Mouse (Mus musculus) forebrain, postnatal 0 days (tissue): ENCODE results near the gene Tnxb. TPM values are rescaled to one million over a fixed set of nuclear protein-coding genes. Genes with fewer than 3 reads are reported as not detected.
A peak's percentile ranks its signal among the peaks of the same experiment; 100 is the strongest.

Source experiments
- ATAC-seq: fragments of 200-750 bp; cut with Nextera tagmentation; 2 replicates; pipeline ENCODE4 v1.8.0; 2017; ENCODE audit warnings: mild to moderate bottlenecking, moderate library complexity
- DNase-seq: peaks from one replicate; pipeline ENCODE4 v3.0.0-alpha.2; 2015
- H3K27ac ChIP-seq: fragments of 300-500 bp; sonication (generic); 2 replicates; pipeline ENCODE4 v1.5.1; 2014; ENCODE audit warnings: low read depth, mild to moderate bottlenecking, antibody characterized with exemption, low read length, moderate library complexity, mixed read lengths
- H3K27me3 ChIP-seq: fragments of 300-500 bp; sonication (generic); 2 replicates; pipeline ENCODE4 v1.6.1; 2014; ENCODE audit warnings: mild to moderate bottlenecking, low read length, mixed read lengths; ENCODE audit not compliant: insufficient read depth
- H3K36me3 ChIP-seq: fragments of 300-500 bp; sonication (generic); 2 replicates; pipeline ENCODE4 v1.6.1; 2014; ENCODE audit warnings: mild to moderate bottlenecking, moderate library complexity; ENCODE audit not compliant: insufficient read depth
- H3K4me1 ChIP-seq: fragments of 300-500 bp; sonication (generic); 2 replicates; pipeline ENCODE4 v1.6.1; 2014; ENCODE audit warnings: antibody characterized with exemption; ENCODE audit not compliant: insufficient read depth
- H3K4me2 ChIP-seq: fragments of 300-500 bp; sonication (generic); 2 replicates; pipeline ENCODE4 v1.6.1; 2014; ENCODE audit warnings: low read depth, mild to moderate bottlenecking, moderate library complexity
- H3K4me3 ChIP-seq: fragments of 300-500 bp; sonication (generic); 2 replicates; pipeline ENCODE4 v1.5.1; 2014; ENCODE audit warnings: low read depth, low read length, mixed read lengths
- H3K9ac ChIP-seq: fragments of 300-500 bp; sonication (generic); 2 replicates; pipeline ENCODE4 v1.6.1; 2014; ENCODE audit warnings: mild to moderate bottlenecking
- H3K9me3 ChIP-seq: fragments of 300-500 bp; sonication (generic); 2 replicates; pipeline ENCODE4 v1.6.1; 2016; ENCODE audit warnings: low read length
- CTCF ChIP-seq: sonication (generic); IDR thresholded peaks from 2 replicates; pipeline ENCODE4 v1.5.1; 2016; ENCODE audit warnings: antibody characterized with exemption, control low read depth, low read depth
- WGBS: fragments of 180-500 bp; shearing (Covaris S2); extraction: QIAGEN DNeasy Blood & Tissue Kit; methylation state at CpG from one replicate; pipeline ENCODE4 v1.1.7; 2014; 5-methylcytosine and 5-hydroxymethylcytosine counted together
- polyA plus RNA-seq: library from polyadenylated mRNA; unstranded; fragments of >200 nt; fragmentation: Nextera tagmentation; extraction: Ambion mirVana; gene quantifications from 2 replicates; pipeline ENCODE4 v1.2.1, GENCODE M21; 2015
- total RNA-seq: library from RNA; depleted of rRNA; stranded (reverse); fragments of >200 nt; gene quantifications from 2 replicates; pipeline ENCODE4 v1.2.3, GENCODE M21; 2014

Tnxb gene
- total and polyA plus RNA-seq, 2 experiments from 2014 or later, result 0.16 to 1.7 TPM

GRCm38 (mm10) chr17:34632261-34632691 lies 38.1 kb upstream of the Tnxb start:
- H3K27me3 ChIP-seq, result no peaks in the 10 kb centered on the region
- H3K4me2 ChIP-seq, result peak overlapping the region; percentile 92
- no peak overlapping the region for H3K27ac ChIP-seq
- peak; percentile 44 for ATAC-seq
- peak overlapping the region; percentile 19; the same call in 1 of the 2 replicates for H3K9ac ChIP-seq
- H3K9me3 ChIP-seq, result no peaks in the 10 kb centered on the region
- H3K4me1 ChIP-seq, result peaks cover 21% of the 10 kb centered on the region
- peak overlapping the region; percentile 45 for H3K4me3 ChIP-seq
- H3K36me3 ChIP-seq, result no peaks in the 10 kb centered on the region
- peak; percentile 59 for DNase-seq
- no peak for TF ChIP-seq CTCF
- WGBS, result 2% methylated on average over 26 of the region's 26 CpGs

- DNase-seq, result no peak
- Histone ChIP-seq H3K27me3 (no peaks in the 10 kb centered on the region), H3K9me3 (no peaks in the 10 kb centered on the region), H3K9ac (no peak overlapping the region), H3K36me3 (no peaks in the 10 kb centered on the region), H3K27ac (no peak overlapping the region), H3K4me3 (no peak overlapping the region), H3K4me1 (peaks cover 7% of the 10 kb centered on the region), H3K4me2 (no peak overlapping the region)
- 70% methylated on average over 2 of the region's 2 CpGs for WGBS
- TF ChIP-seq CTCF, result no peak
- ATAC-seq, result no peak
Observed at GRCm38 (mm10) chr17:34635671-34636070, 34.7 kb upstream of the Tnxb start.

- Histone ChIP-seq H3K4me3 (no peak overlapping the region), H3K36me3 (no peaks in the 10 kb centered on the region), H3K4me1 (no peaks in the 10 kb centered on the region), H3K4me2 (no peak overlapping the region), H3K9me3 (no peaks in the 10 kb centered on the region), H3K9ac (no peak overlapping the region), H3K27me3 (no peaks in the 10 kb centered on the region), H3K27ac (no peak overlapping the region)
- WGBS, result 53% methylated on average over 3 of the region's 3 CpGs
- DNase-seq (no peak), ATAC-seq (no peak)
- no peak for TF ChIP-seq CTCF
Observed at GRCm38 (mm10) chr17:34637459-34637858, 32.9 kb upstream of the Tnxb start.

- no peak for TF ChIP-seq CTCF
- Histone ChIP-seq H3K4me2 (no peak overlapping the region), H3K9ac (no peak overlapping the region), H3K4me1 (no peaks in the 10 kb centered on the region), H3K4me3 (no peak overlapping the region), H3K27me3 (no peaks in the 10 kb centered on the region), H3K36me3 (no peaks in the 10 kb centered on the region), H3K27ac (no peak overlapping the region; the same call in 1 of the 2 replicates), H3K9me3 (no peaks in the 10 kb centered on the region)
- ATAC-seq (no peak), DNase-seq (no peak)
- WGBS, result 73% methylated on average over 7 of the region's 7 CpGs
Observed at GRCm38 (mm10) chr17:34639461-34640255, 30.7 kb upstream of the Tnxb start.

GRCm38 (mm10) chr17:34640778-34641601 lies 29.3 kb upstream of the Tnxb start:
- H3K4me3 ChIP-seq, result no peak overlapping the region
- peak; percentile 56 for DNase-seq
- peak; percentile 38 for ATAC-seq
- 7% methylated on average over 11 of the region's 11 CpGs for WGBS
- no peak for TF ChIP-seq CTCF
- H3K27ac ChIP-seq, result peak overlapping the region; percentile 58
- no peak overlapping the region for H3K9ac ChIP-seq
- no peaks in the 10 kb centered on the region for H3K9me3 ChIP-seq
- no peak overlapping the region for H3K4me2 ChIP-seq
- no peaks in the 10 kb centered on the region for H3K36me3 ChIP-seq
- H3K27me3 ChIP-seq, result no peaks in the 10 kb centered on the region
- 0 out of 2 replicates have a peak, but pooled peaks cover 8% of the 10 kb centered on the region for H3K4me1 ChIP-seq

GRCm38 (mm10) chr17:34641945-34642344 lies 28.4 kb upstream of the Tnxb start:
- Histone ChIP-seq H3K4me2 (no peak overlapping the region), H3K4me3 (no peak overlapping the region), H3K27ac (no peak overlapping the region), H3K4me1 (peaks cover 12% of the 10 kb centered on the region; the same call in 1 of the 2 replicates), H3K27me3 (no peaks in the 10 kb centered on the region), H3K36me3 (no peaks in the 10 kb centered on the region), H3K9ac (no peak overlapping the region), H3K9me3 (no peaks in the 10 kb centered on the region)
- no peak for TF ChIP-seq CTCF
- no peak for ATAC-seq
- 81% methylated on average over 3 of the region's 3 CpGs for WGBS
- DNase-seq, result no peak

- Histone ChIP-seq H3K36me3 (no peaks in the 10 kb centered on the region), H3K27ac (no peak overlapping the region), H3K4me3 (no peak overlapping the region), H3K4me1 (peaks cover 17% of the 10 kb centered on the region), H3K9me3 (no peaks in the 10 kb centered on the region), H3K4me2 (no peak overlapping the region), H3K9ac (no peak overlapping the region), H3K27me3 (no peaks in the 10 kb centered on the region)
- ATAC-seq (no peak), DNase-seq (no peak)
- WGBS, result 93% methylated on average over 4 of the region's 4 CpGs
- no peak for TF ChIP-seq CTCF
Observed at GRCm38 (mm10) chr17:34643379-34643778, 27.0 kb upstream of the Tnxb start.
